Mouse (Mus musculus) left cerebral cortex, postnatal 36 days (tissue): ENCODE data around the gene Pah. TPM values are rescaled to one million over a fixed set of nuclear protein-coding genes. Genes with fewer than 3 reads are reported as not detected.

Source experiments
- DNase-seq, 2 experiments: peaks; one replicate each; pipeline ENCODE4 v3.0.0; 2021 to 2022; ENCODE audit warnings: low spot score in 2 of 2, mixed read lengths in 1 of 2
- intact Hi-C: fragments of 180-260 bp; cut with DNase I; formaldehyde crosslinking; loops from one replicate; pipeline ENCODE4 v1.15.1; 2025
- total RNA-seq, 2 experiments: library from RNA; stranded (reverse); gene quantifications; 2 replicates each; pipeline ENCODE4 v1.2.3; 2021

The Pah gene
- total RNA-seq, 2 experiments from 2014 or later: 0.20 to 0.97 TPM

DNA sequence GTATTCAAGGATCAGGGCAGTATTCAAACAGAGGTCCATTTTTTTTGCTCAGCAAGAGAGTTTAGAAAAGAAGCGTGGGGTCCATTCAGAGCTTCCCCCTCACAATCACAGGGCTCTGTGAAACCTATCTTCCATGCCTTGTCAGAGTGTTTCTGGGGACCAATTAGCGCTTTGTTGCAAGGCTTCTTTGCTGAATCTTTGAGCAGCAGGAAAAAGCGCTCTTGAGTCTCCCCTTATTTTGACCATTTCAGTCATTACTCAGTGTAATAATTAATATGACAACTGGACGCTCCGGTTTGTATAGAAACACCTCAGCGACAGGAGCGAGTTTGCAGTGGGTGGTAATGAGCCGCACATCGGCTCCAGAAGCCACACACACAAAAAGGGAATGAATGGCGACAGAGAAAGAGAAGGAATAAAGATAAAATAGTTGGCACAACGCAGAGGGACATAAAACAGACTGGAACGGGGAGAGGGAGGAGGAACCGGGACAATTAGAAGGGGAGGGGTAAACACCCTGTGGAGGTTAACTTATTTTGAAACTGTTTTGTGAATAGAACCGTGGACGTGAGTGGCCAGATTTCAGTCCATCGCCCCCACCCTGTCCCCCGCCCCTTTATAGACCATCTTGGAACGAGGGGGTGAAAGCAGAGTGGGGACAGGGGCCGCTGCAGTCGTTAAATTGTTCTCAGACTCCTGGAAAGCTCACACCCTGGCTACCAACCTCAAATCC is 20.5 kb upstream of the Pah start:
- no peak for DNase-seq
- intact Hi-C loops: loop anchor here (5.0 kb wide), 1 partner anchor 529 kb away; no protein-coding TSS in a partner anchor

DNA sequence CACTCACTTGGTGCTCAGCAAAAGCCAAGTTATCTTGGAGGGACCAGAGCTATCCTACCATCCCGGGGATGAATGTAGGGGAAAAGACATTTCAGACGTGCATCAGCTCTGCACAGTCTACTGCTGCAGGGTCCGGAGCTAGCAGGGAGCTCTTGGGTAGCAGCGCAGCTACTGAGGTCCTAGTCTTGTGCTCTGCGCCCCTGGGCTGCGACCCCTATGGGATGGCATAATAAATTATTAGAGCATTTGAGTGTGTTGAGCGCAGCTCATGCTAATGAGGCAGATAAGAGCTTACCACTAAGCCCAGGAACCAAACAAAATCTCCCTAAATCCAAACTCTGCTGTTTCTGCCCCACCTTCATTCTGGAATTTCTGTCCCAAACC is 19.9 kb upstream of the Pah start:
- intact Hi-C loops: loop anchor here (5.0 kb wide), 1 partner anchor 529 kb away; no protein-coding TSS in a partner anchor
- DNase-seq: no peak

DNA sequence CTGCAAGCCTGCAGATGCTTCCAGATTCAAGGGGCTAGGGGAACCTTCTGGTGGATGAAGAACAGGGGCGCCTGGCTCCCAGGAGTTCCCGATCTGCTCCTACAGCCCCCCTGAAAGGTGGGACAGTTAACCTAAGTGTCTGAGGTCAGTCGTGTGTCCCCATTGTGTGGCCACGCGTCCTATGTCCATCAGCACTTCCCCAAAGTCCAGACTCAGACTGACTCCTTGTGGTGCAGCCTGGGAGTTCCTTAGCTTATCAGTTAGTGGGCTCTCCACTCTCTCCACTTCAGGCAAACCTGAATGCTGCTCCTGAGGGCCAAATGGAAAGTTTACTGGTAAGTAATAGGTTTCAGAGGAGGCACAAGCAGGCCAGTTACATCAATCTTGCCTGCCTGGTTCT is 19.3 kb upstream of the Pah start:
- intact Hi-C loops: loop anchor here (5.0 kb wide), 1 partner anchor 530 kb away; no protein-coding TSS in a partner anchor
- DNase-seq: no peak

DNA sequence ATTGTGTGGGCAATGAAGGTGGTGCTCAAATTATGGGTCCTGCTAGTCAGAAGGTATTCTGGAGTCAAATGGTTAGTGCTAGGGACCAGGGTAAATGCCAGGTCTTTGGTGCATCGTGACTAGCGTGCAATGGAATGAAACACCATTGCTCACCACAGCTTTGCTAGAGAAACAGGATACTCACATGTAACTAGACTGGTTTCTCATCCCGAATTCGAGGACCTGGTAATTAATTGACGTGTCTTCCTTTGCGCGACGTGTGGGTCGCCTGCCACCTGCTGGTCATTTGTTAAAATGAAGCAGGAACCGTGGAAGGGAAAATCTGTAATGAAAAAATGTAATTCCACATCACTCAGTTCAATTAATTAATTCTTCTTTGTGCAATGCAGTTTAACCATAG is 17.6 kb upstream of the Pah start:
- intact Hi-C loops: loop anchor here (1.0 to 5.0 kb wide), 3 partner anchors 409 to 532 kb away; no protein-coding TSS in a partner anchor
- DNase-seq: peak in 1 of 2 experiments; percentile 63

DNA sequence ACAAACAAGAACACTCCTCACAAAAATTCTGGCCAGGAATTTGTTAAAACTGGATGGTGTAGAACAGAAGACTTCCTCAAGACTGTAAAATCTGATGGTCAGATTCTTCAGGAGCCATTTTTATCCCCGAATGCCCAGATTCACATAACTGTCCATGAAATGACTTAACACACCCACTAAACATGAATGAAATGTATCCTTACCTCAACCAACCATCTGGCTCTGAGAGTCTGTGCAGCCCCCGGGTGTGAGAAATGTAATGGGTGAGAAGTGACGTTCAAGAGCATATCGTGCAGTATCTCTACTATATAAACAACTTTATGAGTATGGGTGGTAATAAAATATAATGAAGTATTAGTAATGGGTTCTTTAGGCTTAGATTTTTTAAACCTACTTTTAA is 13.0 kb upstream of the Pah start:
- intact Hi-C loops: no loop called here
- DNase-seq: no peak

DNA sequence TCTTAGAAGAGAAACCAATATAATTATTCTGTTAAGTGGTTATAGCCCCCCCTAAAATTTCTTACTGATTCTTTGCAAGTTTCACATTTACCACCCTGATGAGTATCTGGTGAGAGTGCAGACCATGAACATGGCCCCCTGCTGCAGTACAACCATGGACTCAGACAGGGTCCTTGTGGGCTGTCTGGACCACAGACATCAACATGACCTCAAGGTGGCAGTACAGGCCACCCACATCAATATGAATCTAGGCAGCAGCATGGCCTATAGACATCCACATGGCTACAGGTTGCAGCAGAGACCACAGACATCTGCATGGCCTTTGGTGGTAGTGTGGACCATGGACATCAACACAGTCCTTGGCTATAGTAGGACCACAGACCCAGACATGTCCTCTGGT is 8.5 kb upstream of the Pah start:
- intact Hi-C loops: no loop called here
- no peak for DNase-seq

DNA sequence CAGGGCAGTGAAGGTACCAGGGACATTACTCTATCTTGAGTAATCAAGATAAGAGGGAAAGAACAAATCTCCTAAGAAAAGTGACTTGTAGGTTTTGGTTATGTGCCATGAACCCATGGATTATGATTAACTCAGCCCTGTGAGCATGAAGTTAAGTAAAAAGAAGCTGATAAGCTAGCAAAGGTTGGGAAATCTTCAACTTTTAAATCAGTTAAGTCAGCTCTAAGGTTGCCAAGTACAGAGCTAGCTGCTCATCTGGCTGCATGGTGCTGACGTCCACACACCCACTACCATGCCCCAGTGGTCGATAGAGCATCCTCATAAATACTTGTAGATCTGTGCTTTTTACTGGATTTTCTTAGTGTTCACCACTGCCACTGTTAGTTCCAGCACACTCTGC is 3.0 kb upstream of the Pah start:
- no peak for DNase-seq
- intact Hi-C loops: no loop called here

DNA sequence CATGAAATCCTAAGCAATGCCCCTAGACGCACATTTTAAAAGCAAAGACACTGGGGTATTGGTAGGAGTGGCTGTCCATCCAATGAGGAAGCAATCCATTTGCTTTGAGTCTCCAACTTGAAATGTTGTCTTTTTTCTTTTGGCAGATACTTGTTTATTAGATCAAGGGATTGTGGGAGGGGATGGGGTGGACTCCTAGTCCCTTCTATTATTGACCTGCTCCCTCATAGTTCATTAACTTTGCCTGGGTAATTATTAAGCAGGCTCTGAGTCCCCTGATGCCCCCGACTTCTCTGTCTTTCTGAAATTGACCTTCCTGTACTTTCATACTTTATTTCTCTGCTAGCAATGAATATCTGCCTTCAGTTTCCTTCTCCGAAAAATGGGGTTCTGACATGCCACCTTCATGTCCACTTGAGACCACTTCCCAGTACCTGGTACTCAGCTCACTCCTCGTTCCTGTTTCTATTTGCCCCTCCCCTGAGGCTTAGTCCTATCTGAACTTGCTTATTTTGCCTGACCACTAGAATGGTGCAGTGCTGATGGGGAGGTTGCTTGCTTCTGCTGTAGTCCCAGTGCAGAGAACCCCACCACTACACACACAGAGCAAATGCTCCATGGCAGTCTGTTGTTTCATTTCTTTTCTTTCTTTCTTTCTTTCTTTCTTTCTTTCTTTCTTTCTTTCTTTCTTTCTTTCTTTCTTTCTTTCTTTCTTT is 1.0 kb upstream of the Pah start:
- DNase-seq: no peak
- intact Hi-C loops: no loop called here

DNA sequence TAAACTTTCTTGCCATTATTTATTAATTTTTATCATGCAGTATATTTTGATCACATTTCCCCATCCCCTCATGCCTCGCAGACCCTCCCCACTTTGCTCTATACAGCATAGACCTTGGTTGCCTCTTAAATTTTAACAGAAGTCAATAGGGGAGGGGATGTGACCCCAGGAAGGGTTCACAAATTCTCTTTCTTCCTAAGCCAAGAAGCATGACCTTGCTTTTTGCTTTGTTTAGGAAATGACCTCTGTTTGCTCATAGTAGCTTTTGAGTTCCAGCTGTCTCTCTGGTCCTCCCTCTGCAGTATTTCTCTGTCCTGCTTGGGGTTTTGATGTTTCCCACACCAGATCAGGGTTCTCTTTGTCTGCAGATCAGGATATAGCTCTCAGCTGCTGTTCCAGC is 12.6 kb downstream of the Pah start:
- DNase-seq: no peak
- intact Hi-C loops: no loop called here

DNA sequence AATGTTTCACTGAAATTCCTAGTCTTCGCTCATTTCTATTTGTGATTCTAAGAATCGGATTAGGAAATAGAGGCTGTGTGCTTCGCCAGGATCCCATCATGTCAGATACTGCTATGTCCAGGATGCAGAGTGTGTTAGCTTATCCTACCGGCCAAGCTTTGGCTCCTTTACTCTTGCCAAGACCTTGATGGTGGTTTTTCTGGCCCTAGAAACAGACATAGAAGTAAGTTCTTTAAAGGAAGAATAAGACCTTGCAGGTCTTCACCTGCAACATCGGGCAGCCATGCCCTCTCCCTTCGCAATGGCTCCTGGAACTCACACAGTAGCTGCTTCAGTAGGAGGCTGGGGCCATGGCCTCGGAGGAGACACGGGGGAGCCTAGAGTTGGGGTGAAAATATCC is 24.2 kb downstream of the Pah start:
- DNase-seq: no peak
- intact Hi-C loops: no loop called here

DNA sequence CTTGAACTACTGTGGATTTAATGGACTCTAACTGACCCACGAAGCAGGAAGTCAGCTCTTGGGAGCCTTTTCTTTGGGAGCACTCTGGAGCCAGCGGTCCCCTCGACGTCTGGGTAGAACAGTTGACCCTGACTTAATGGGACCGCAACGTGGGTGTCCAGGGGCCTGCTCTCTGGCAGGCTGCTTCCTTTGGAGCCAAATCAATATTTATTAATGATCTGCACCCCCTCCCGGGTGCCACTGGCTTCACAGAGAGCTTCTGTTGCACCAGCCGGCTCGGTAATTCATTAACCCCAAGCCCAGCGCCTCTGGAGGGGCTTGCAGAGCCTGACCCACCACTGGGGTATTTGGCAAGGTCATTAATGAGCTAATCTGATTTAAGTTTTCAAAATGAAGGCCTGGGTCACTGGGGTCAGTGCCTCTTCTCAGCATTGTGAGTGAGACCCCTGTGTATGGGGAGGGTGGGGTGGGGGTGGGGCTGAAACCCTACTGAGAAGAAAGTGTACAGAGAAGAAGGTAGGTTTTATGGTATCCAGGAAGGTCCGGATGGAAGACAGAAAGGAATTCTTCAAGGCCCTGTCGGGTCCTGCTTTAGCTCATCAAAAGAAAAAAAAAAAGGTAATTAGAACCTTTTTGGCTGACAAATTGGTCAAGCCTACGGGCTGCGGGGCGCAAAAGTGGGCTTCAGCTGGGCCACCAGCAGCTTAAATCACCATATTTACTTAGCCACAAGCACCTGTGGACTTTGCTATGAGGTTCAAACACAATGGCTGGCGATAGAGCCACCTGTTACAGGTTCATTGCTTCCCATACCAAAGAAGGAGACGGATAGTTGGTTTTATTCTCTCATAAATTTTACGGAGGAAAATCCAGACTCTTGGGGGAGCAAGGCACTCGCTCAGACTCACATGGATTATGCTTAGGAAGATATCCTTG is 25.0 kb downstream of the Pah start:
- no peak for DNase-seq
- intact Hi-C loops: no loop called here

DNA sequence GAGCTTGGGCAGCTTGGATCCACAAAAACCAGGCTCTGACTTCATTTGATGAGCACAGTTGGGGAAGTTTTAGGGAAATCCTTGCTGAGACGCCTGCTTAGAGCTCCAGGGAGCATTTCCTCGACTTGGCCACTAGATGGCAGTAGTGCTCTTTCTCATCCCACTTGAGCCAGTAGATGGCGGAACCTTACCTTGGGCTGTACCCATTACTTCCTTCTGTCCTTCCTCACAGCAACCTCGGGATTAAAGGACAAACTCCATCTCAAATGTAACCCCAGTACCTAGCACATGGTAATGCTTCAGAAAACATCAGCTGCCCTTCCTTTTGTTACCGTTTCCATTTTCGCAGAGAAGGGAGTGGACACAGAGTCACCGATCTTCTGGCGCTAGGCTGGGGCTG is 31.1 kb downstream of the Pah start:
- intact Hi-C loops: loop anchor here (5.0 kb wide), 3 partner anchors 420 to 775 kb away; no protein-coding TSS in a partner anchor
- peak; percentile 37 to 42 for DNase-seq

DNA sequence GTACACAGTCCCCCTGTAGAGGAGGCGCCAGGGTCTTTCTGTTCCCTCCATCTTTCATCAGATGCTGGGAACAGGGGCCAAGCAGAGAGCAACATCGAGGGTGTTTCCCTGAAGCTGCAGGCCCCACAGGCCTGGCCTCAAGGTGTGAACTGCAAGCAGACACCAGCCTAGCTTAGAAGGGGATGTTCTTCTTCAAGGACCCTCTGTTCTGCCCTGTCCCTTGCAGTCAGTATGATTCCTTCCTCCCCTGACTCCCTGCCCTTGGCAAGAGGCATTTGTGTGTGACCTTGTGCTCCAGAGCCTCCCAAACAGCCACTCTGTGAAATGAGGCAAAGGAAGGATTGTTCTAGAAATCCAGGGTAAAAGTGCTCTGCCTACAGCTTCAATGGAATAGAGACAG is 34.8 kb downstream of the Pah start:
- intact Hi-C loops: no loop called here

DNA sequence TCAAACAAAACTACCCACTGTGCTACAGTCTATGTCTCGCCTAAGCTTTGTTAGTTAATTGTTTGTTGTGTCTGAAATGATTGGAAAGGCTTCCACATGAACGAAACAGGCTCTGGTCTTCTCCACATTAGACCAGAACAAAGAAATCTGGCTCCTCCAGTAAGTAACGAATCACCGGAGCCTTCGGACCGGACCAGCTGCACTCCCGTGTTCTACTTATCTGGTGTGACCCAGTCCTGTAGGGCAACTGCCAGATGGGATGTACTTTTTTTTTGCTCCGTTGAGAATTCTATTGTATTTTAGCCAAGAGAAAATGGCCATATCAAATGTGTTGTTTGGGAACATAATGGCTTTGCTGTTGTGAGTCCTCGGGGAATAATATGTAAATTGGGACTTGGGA is 42.2 kb downstream of the Pah start:
- intact Hi-C loops: no loop called here

More for the DNA sequence above, 34.8 kb downstream of the Pah start:
- DNase-seq: no peak

DNA sequence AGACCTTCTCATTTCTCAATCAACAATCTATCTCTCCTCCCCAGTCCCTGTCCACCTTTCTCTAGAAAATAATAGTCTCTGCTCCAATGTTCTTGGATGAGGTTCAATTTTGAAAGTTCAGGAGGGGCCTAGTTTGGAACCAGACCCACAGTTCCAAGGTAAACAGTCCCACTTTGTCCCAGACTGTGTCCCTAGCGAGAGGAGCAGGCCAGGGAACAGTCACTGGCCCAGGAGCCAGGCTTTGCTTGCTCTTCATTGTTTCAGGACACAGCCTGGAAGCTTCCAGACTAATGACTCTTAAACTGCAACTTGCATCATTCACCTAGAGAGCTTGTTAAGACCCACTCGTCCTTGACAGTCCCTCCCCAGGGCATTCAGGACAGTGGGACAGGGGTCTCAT is 44.1 kb downstream of the Pah start:
- intact Hi-C loops: no loop called here
- DNase-seq: no peak

More for the DNA sequence above, 42.2 kb downstream of the Pah start:
- no peak for DNase-seq

DNA sequence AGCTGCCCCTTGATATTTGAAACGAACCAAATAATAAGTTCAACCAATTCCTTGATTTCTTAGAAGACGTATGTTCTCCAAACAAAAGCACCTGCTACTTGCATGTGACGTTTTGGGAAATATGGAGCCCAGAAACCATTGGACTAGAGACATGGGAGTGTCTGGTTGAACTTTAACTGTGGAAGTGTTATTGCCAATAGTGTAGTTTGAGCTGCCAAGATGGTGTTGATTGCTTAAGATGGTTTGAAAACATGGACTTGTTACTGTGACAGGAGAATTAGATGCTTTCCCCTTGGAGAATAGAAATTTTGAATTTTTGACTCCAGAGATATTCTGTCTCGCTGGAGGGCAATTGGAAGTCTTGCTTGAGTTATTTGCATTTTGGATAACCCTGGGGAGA is 50.9 kb downstream of the Pah start:
- no peak for DNase-seq
- intact Hi-C loops: no loop called here

DNA sequence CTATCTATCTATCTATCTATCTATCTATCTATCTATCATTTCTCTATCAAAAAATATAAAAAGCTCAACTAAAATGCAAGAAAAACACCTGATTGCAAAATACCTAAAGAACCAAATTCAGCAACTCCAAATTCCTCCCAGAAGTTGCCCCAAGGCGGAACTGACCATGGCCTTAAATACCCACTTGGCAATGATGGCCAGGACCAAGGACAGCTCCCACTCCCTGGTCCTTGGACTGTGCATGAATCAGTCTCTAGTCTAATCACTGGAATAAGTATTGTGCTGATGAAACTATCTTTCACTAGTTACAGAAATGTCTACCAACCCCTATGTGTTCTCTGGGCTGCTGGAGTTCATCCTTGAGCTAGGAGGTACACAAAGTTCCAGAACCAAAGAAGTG is 65.1 kb downstream of the Pah start:
- no peak for DNase-seq
- intact Hi-C loops: no loop called here

DNA sequence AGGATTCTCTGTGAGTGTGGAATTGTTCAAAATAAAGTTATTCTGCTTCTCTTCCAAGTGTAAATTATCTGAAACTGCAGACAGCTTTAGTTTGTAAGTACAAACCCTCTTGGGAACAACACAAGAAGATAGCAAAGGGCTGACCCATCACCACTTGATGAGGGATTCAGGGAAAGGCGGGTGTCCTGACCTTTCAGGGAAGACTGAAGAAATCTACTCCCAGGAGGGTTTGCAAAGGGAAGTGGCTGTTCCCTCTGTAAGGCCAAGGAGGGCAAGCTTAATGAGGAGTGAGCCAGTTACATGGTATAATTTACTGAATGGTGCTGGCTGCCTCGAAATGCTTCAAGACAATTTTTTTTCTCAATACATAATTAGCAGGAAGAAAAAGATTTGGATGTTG is 72.3 kb downstream of the Pah start:
- intact Hi-C loops: no loop called here
- DNase-seq: no peak

DNA sequence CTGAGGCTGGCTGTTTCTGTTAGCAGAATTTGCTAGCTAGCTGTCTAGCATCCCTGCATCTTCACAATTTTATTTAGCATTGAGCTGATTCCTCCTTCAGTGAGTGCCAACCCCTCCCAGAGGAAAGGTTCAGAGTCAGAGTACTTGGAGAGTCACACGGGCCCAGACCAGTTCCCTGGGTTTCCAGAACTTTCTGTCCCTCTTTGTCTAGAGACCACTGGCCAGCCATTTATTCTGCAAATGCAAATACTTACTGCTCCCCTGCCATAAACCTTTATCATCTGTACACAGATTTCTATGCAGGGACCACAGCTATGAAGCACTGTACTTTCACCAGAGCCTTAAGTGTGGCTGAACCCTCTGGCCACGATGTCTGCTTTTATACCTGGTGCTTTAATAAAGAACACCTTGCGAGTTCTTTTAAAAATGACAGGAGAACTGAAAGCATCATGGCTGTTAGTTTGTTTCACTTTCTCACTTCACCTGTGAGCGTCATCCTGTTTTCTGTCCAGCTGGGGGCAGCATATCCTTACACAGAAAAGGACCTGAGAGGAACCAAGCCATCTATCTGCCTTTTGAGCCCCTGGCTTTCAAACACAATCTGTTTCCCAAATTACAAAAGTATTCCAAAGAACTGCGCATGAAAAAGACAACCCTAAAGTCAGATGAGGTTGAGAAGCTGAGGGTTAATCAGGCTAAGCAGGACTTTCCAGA is 74.9 kb downstream of the Pah start:
- peak; percentile 13 to 20 for DNase-seq
- intact Hi-C loops: loop anchor here (5.0 kb wide), 1 partner anchor 731 kb away; no protein-coding TSS in a partner anchor
